Mouse (Mus musculus) ES-E14 (cell line): ENCODE results near the gene Disc1.

Experiments
- CHD2 ChIP-seq: IDR thresholded peaks from 2 replicates; pipeline ENCODE4 v1.6.1; 2014; ENCODE audit warnings: mild to moderate bottlenecking, low read depth, low read length, inconsistent platforms
- MAFK ChIP-seq: IDR thresholded peaks from 2 replicates; pipeline ENCODE4 v1.6.1; 2014; ENCODE audit warnings: mild to moderate bottlenecking, low read depth, low read length, inconsistent platforms; ENCODE audit not compliant: insufficient read depth
- ZC3H11A ChIP-seq: IDR thresholded peaks from 2 replicates; pipeline ENCODE4 v1.6.1; 2012; ENCODE audit warnings: low read depth, mild to moderate bottlenecking, inconsistent platforms, low read length, borderline replicate concordance

DNA sequence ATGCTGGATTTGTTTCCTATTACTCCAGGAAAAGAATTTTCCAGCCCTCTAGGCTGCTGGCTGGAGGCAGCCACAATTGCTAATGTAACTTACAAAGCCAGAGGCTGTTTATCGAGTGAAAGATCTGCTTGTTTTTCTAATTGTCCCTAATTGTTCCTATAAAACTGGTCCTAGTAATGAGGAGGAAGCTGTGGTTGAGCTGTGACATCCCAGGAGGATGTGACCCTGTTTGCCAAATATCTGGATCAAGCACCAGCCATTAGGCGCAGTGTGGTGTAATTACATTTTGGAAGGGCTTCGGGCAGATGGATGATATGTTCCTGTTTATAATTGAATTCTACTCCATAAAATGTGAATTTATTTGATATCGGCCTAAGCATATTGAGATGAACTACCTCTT, 233.3 kb downstream of the Disc1 start:
- no peak for TF ChIP-seq ZC3H11A
- no peak for TF ChIP-seq MAFK
- TF ChIP-seq CHD2: no peak
